ENCODE assay signal across 15 mouse cellular contexts in genomic region chr2:15146414-15146813, GRCm38 (mm10).
"Had no signal": no experiment of that assay in that cellular context is flagged by ENCODE, and none has a peak within 500 bp of the region (broad histone marks: within the 10 kb centered on the region; RNA-seq: fewer than 3 reads in every experiment).

No protein-coding gene starts in this region.

- ATAC-seq: hindbrain, embryonic 16.5 days; inflammation-experienced regulatory T-cells, adult 6 months; midbrain, embryonic 15.5 days had no signal

- H3K4me1 ChIP-seq: limb, embryonic 15.5 days; megakaryocyte, embryonic 14.5 days; midbrain, embryonic 15.5 days; neural tube, embryonic 12.5 days had no signal

- H3K4me3 ChIP-seq: left cerebral cortex, adult 2 months; limb, embryonic 15.5 days; megakaryocyte, embryonic 14.5 days; midbrain, embryonic 15.5 days; neural tube, embryonic 12.5 days had no signal

- H3K4me2 ChIP-seq: limb, embryonic 15.5 days; midbrain, embryonic 11.5 days; midbrain, embryonic 15.5 days; neural tube, embryonic 12.5 days had no signal

- DNase-seq: kidney, postnatal 10 days; lung, adult 2 months; lung, postnatal 10 days; spleen, adult 18-20 months; thymus, adult 18-20 months; thymus, postnatal 14 days had no signal

- H3K9ac ChIP-seq: limb, embryonic 15.5 days; midbrain, embryonic 15.5 days; neural tube, embryonic 12.5 days had no signal

- H3K9me3 ChIP-seq: limb, embryonic 15.5 days; megakaryocyte, embryonic 14.5 days; midbrain, embryonic 15.5 days; neural tube, embryonic 12.5 days had no signal

- H3K36me3 ChIP-seq: limb, embryonic 15.5 days; midbrain, embryonic 15.5 days; neural tube, embryonic 12.5 days had no signal

- H3K27ac ChIP-seq: left cerebral cortex, adult 2 months; limb, embryonic 15.5 days; macrophage; midbrain, embryonic 15.5 days; neural tube, embryonic 12.5 days had no signal

- H3K27me3 ChIP-seq: limb, embryonic 15.5 days; megakaryocyte, embryonic 14.5 days; midbrain, embryonic 15.5 days; neural tube, embryonic 12.5 days had no signal
